Mouse (Mus musculus): Measurements from ENCODE around the gene Kdm5d. TPM values are rescaled to one million over a fixed set of nuclear protein-coding genes. Genes with fewer than 3 reads are reported as not detected.

Gene Kdm5d
- total RNA-seq (2023) = 37.8 to 48.1 TPM (median 45.0 TPM) in 4 replicates

GRCm38 (mm10) chrY:897393-898227 lies at the start of gene Kdm5d:
TSS of gene Kdm5d (plus strand) at chrY:897788.

Other genes starting within 250 kb of the Kdm5d start
- not detected in 4 replicates for gene Zfy1, start 100.4 kb upstream of the Kdm5d start, total RNA-seq (2023)
- not detected in 4 replicates for gene Uba1y, start 79.1 kb upstream of the Kdm5d start, total RNA-seq (2023)
- 127 to 145 TPM (median 139 TPM) in 4 replicates for gene Eif2s3y, start 112.8 kb downstream of the Kdm5d start, total RNA-seq (2023)